Mouse (Mus musculus) cerebellum, adult (tissue): ENCODE results near the gene Eya2.
"Not testable (repeated sequence)": the region's sequence is repeated elsewhere in the genome, so short reads cannot be mapped to it uniquely, and the experiment has no call there.

Source experiments
- ATAC-seq: cut with Nextera tagmentation; 2 replicates; pipeline ENCODE4 v1.9.2; 2017; ENCODE audit warnings: mild to moderate bottlenecking, moderate library complexity, mixed read lengths; ENCODE audit not compliant: insufficient number of reproducible peaks, low FRiP score, low TSS enrichment

Eya2 gene

GRCm38 (mm10) chr2:165594907-165595675 is at the start of gene Eya2:
Eya2 (plus strand) TSS chr2:165595032.
- ATAC-seq: no peak

GRCm38 (mm10) chr2:165545687-165546086 is 49.1 kb upstream of the Eya2 start:
- ATAC-seq: no peak

GRCm38 (mm10) chr2:165546341-165546740 is 48.5 kb upstream of the Eya2 start:
- ATAC-seq: no peak

- no peak for ATAC-seq
Observed at GRCm38 (mm10) chr2:165547410-165547809, 47.4 kb upstream of the Eya2 start.

GRCm38 (mm10) chr2:165548627-165549026 is 46.2 kb upstream of the Eya2 start:
- no peak for ATAC-seq

- not testable (repeated sequence) for ATAC-seq
Observed at GRCm38 (mm10) chr2:165550410-165550809, 44.4 kb upstream of the Eya2 start.

GRCm38 (mm10) chr2:165554066-165554465 is 40.8 kb upstream of the Eya2 start:
- ATAC-seq: no peak

- no peak for ATAC-seq
Observed at GRCm38 (mm10) chr2:165557278-165557677, 37.6 kb upstream of the Eya2 start.

GRCm38 (mm10) chr2:165558916-165559315 is 35.9 kb upstream of the Eya2 start:
- ATAC-seq: no peak

GRCm38 (mm10) chr2:165559506-165560235 is 35.2 kb upstream of the Eya2 start:
- no peak for ATAC-seq

GRCm38 (mm10) chr2:165561861-165562260 is 33.0 kb upstream of the Eya2 start:
- no peak for ATAC-seq

GRCm38 (mm10) chr2:165563298-165564058 is 31.4 kb upstream of the Eya2 start:
- peak; percentile 66; the same call in 1 of the 2 replicates for ATAC-seq

GRCm38 (mm10) chr2:165564101-165564500 is 30.7 kb upstream of the Eya2 start:
- no peak for ATAC-seq

GRCm38 (mm10) chr2:165564620-165565019 is 30.2 kb upstream of the Eya2 start:
- ATAC-seq: no peak

GRCm38 (mm10) chr2:165566898-165567297 is 27.9 kb upstream of the Eya2 start:
- no peak for ATAC-seq

GRCm38 (mm10) chr2:165567820-165568219 is 27.0 kb upstream of the Eya2 start:
- no peak for ATAC-seq

GRCm38 (mm10) chr2:165568911-165569310 is 25.9 kb upstream of the Eya2 start:
- ATAC-seq: no peak

- ATAC-seq: no peak
Observed at GRCm38 (mm10) chr2:165571216-165571778, 23.5 kb upstream of the Eya2 start.

GRCm38 (mm10) chr2:165583044-165583443 is 11.8 kb upstream of the Eya2 start:
- no peak for ATAC-seq

GRCm38 (mm10) chr2:165583518-165583917 is 11.3 kb upstream of the Eya2 start:
- no peak for ATAC-seq

- ATAC-seq: no peak
Observed at GRCm38 (mm10) chr2:165584563-165584962, 10.3 kb upstream of the Eya2 start.
